Mouse (Mus musculus) limb, embryonic 14.5 days (tissue): ENCODE results near the gene Ghrl. TPM values are rescaled to one million over a fixed set of nuclear protein-coding genes. Genes with fewer than 3 reads are reported as not detected.

ENCODE experiments used
- ATAC-seq: fragments of 200-750 bp; cut with Nextera tagmentation; 2 replicates; pipeline ENCODE4 v1.8.0; 2017; ENCODE audit warnings: low read depth, moderate number of reproducible peaks, moderate TSS enrichment; ENCODE audit not compliant: low FRiP score
- DNase-seq: peaks from one replicate; pipeline ENCODE4 v3.0.0-alpha.2; 2015; ENCODE audit warnings: low spot score
- H3K27ac ChIP-seq: fragments of 300-500 bp; sonication (generic); replicated peaks from 2 replicates; pipeline ENCODE4 v1.5.1; 2014; ENCODE audit warnings: low read depth, mild to moderate bottlenecking, low read length, moderate library complexity, mixed read lengths
- H3K27me3 ChIP-seq: fragments of 300-500 bp; sonication (generic); 2 replicates; pipeline ENCODE4 v1.6.1; 2014; ENCODE audit warnings: low read length, mixed read lengths; ENCODE audit not compliant: control insufficient read depth, insufficient read depth
- H3K36me3 ChIP-seq: fragments of 300-500 bp; sonication (generic); 2 replicates; pipeline ENCODE4 v1.6.1; 2014; ENCODE audit warnings: mild to moderate bottlenecking, low read length, moderate library complexity, mixed read lengths; ENCODE audit not compliant: control insufficient read depth, insufficient read depth
- H3K4me1 ChIP-seq: fragments of 300-500 bp; sonication (generic); 2 replicates; pipeline ENCODE4 v1.6.1; 2014; ENCODE audit warnings: antibody characterized with exemption, low read length, mixed read lengths; ENCODE audit not compliant: control insufficient read depth, insufficient read depth
- H3K4me2 ChIP-seq: fragments of 300-500 bp; sonication (generic); replicated peaks from 2 replicates; pipeline ENCODE4 v1.6.1; 2014; ENCODE audit warnings: low read depth, mild to moderate bottlenecking, low read length, moderate library complexity; ENCODE audit not compliant: severe bottlenecking
- H3K4me3 ChIP-seq: fragments of 300-500 bp; sonication (generic); replicated peaks from 2 replicates; pipeline ENCODE4 v1.5.1; 2014; ENCODE audit warnings: low read length
- H3K9ac ChIP-seq: fragments of 300-500 bp; sonication (generic); 2 replicates; pipeline ENCODE4 v1.6.1; 2014; ENCODE audit warnings: mild to moderate bottlenecking, low read depth, low read length, moderate library complexity; ENCODE audit not compliant: severe bottlenecking
- H3K9me3 ChIP-seq: fragments of 300-500 bp; sonication (generic); 2 replicates; pipeline ENCODE4 v1.6.1; 2016; ENCODE audit warnings: low read length; ENCODE audit not compliant: control insufficient read depth
- POLR2A ChIP-seq: fragments of 200-500 bp; IDR thresholded peaks from 2 replicates; pipeline ENCODE4 v1.8.0; 2012; ENCODE audit warnings: inconsistent platforms, mild to moderate bottlenecking, moderate library complexity, borderline replicate concordance; ENCODE audit not compliant: insufficient read depth, insufficient read length; ENCODE audit errors: extremely low read depth
- WGBS: fragments of 180-500 bp; shearing (Covaris S2); extraction: QIAGEN DNeasy Blood & Tissue Kit; methylation state at CpG from one replicate; pipeline ENCODE4 v1.1.7; 2014; 5-methylcytosine and 5-hydroxymethylcytosine counted together
- polyA plus RNA-seq, 2 experiments: library from polyadenylated mRNA; depleted of rRNA in 1 of 2; stranded (reverse) in 1 of 2; unstranded in 1 of 2; fragments of >200 nt; fragmentation: Nextera tagmentation in 1 of 2; extraction: Ambion mirVana in 1 of 2; gene quantifications; 2 replicates each; pipeline versions ENCODE4 v1.2.1 to v1.2.3; 2012 to 2014

Gene Ghrl
- polyA plus RNA-seq, 2 experiments, result 0.11 TPM; not detected in 1

GRCm38 (mm10) chr6:113747284-113747683 is 27.6 kb upstream of the Ghrl start:
- no peak for TF ChIP-seq POLR2A
- H3K36me3 ChIP-seq, result no peaks in the 10 kb centered on the region
- H3K9ac ChIP-seq, result no peak overlapping the region
- DNase-seq (no peak), ATAC-seq (no peak)
- no peak overlapping the region for H3K4me2 ChIP-seq
- H3K4me1 ChIP-seq, result no peaks in the 10 kb centered on the region
- no peak overlapping the region for H3K27ac ChIP-seq
- no peak overlapping the region for H3K4me3 ChIP-seq
- H3K27me3 ChIP-seq, result peaks cover 4% of the 10 kb centered on the region; the same call in 1 of the 2 replicates
- no peaks in the 10 kb centered on the region for H3K9me3 ChIP-seq
- WGBS, result 86% methylated on average over 14 of the region's 14 CpGs

- H3K27ac ChIP-seq, result no peak overlapping the region
- no peaks in the 10 kb centered on the region for H3K4me1 ChIP-seq
- H3K9ac ChIP-seq, result no peak overlapping the region
- TF ChIP-seq POLR2A, result no peak
- H3K9me3 ChIP-seq, result no peaks in the 10 kb centered on the region
- H3K4me2 ChIP-seq, result no peak overlapping the region
- no peaks in the 10 kb centered on the region for H3K36me3 ChIP-seq
- peaks cover 4% of the 10 kb centered on the region; the same call in 1 of the 2 replicates for H3K27me3 ChIP-seq
- DNase-seq (no peak), ATAC-seq (no peak)
- H3K4me3 ChIP-seq, result no peak overlapping the region
Observed at GRCm38 (mm10) chr6:113745117-113745516, 25.4 kb upstream of the Ghrl start.

- peaks cover 7% of the 10 kb centered on the region; the same call in 1 of the 2 replicates for H3K4me1 ChIP-seq
- H3K4me3 ChIP-seq, result no peak overlapping the region
- no peak for ATAC-seq
- H3K9ac ChIP-seq, result no peak overlapping the region
- no peaks in the 10 kb centered on the region for H3K9me3 ChIP-seq
- no peak for TF ChIP-seq POLR2A
- no peak for DNase-seq
- peaks cover 2% of the 10 kb centered on the region for H3K36me3 ChIP-seq
- H3K27ac ChIP-seq, result no peak overlapping the region
- H3K27me3 ChIP-seq, result peaks cover 4% of the 10 kb centered on the region; the same call in 1 of the 2 replicates
- WGBS, result 61% methylated on average over 1 of the region's 1 CpGs
- H3K4me2 ChIP-seq, result no peak overlapping the region
Observed at GRCm38 (mm10) chr6:113743111-113743510, 23.4 kb upstream of the Ghrl start.

GRCm38 (mm10) chr6:113742321-113742720 is 22.6 kb upstream of the Ghrl start:
- Histone ChIP-seq H3K4me3 (no peak overlapping the region), H3K4me1 (peaks cover 7% of the 10 kb centered on the region; the same call in 1 of the 2 replicates), H3K4me2 (no peak overlapping the region), H3K9ac (no peak overlapping the region), H3K27ac (no peak overlapping the region), H3K27me3 (peaks cover 2% of the 10 kb centered on the region; the same call in 1 of the 2 replicates), H3K36me3 (peaks cover 7% of the 10 kb centered on the region), H3K9me3 (no peaks in the 10 kb centered on the region)
- WGBS, result 83% methylated on average over 1 of the region's 1 CpGs
- ATAC-seq (no peak), DNase-seq (no peak)
- no peak for TF ChIP-seq POLR2A

GRCm38 (mm10) chr6:113741425-113741824 is 21.7 kb upstream of the Ghrl start:
- Histone ChIP-seq H3K27ac (no peak overlapping the region), H3K4me1 (peaks cover 7% of the 10 kb centered on the region; the same call in 1 of the 2 replicates), H3K4me2 (no peak overlapping the region), H3K36me3 (peaks cover 14% of the 10 kb centered on the region), H3K9me3 (no peaks in the 10 kb centered on the region), H3K9ac (no peak overlapping the region), H3K27me3 (no peaks in the 10 kb centered on the region), H3K4me3 (no peak overlapping the region)
- DNase-seq (no peak), ATAC-seq (no peak)
- 72% methylated on average over 2 of the region's 2 CpGs for WGBS
- TF ChIP-seq POLR2A, result no peak
